Mouse (Mus musculus) bone marrow, adult 2 months (tissue): ENCODE results near the gene Scgb1a1. TPM values are rescaled to one million over a fixed set of nuclear protein-coding genes. Genes with fewer than 3 reads are reported as not detected.
A peak's percentile ranks its signal among the peaks of the same experiment; 100 is the strongest.

Experiments used
- H3K27ac ChIP-seq: fragments of 200-500 bp; 2 replicates; pipeline ENCODE4 v1.5.1; 2012; ENCODE audit warnings: low read depth, mild to moderate bottlenecking, control low read depth, inconsistent platforms, low read length; ENCODE audit not compliant: control insufficient read depth, poor library complexity, insufficient read depth
- H3K4me1 ChIP-seq: fragments of 200-500 bp; 2 replicates; pipeline ENCODE4 v1.6.1; 2011; ENCODE audit warnings: low read length; ENCODE audit not compliant: control insufficient read depth, insufficient read depth
- H3K4me3 ChIP-seq: fragments of 200-500 bp; replicated peaks from 2 replicates; pipeline ENCODE3; 2011; ENCODE audit warnings: mild to moderate bottlenecking, low read depth, low read length, control low read depth; ENCODE audit not compliant: control insufficient read depth
- CTCF ChIP-seq: fragments of 200-500 bp; IDR thresholded peaks from 2 replicates; pipeline ENCODE4 v1.5.1; 2011; ENCODE audit warnings: low read length, control low read depth; ENCODE audit not compliant: control insufficient read depth, insufficient read depth
- POLR2A ChIP-seq: fragments of 200-500 bp; IDR thresholded peaks from 2 replicates; pipeline ENCODE4 v1.6.1; 2011; ENCODE audit warnings: low read depth, mild to moderate bottlenecking, control low read depth, low read length, borderline replicate concordance; ENCODE audit not compliant: control insufficient read depth
- WGBS: fragments of 180-500 bp; shearing (Covaris S2); methylation state at CpG from one replicate; pipeline ENCODE4 v1.1.7; 2018; 5-methylcytosine and 5-hydroxymethylcytosine counted together
- polyA plus RNA-seq: library from polyadenylated mRNA; stranded (reverse); fragments of >200 nt; gene quantifications from 2 replicates; pipeline ENCODE4 v1.2.4, GENCODE M21; 2011; ENCODE audit warnings: low replicate concordance; ENCODE audit not compliant: missing spikeins, insufficient read depth, insufficient read length

The Scgb1a1 gene
- polyA plus RNA-seq, 1 experiment = 37.7 TPM

DNA sequence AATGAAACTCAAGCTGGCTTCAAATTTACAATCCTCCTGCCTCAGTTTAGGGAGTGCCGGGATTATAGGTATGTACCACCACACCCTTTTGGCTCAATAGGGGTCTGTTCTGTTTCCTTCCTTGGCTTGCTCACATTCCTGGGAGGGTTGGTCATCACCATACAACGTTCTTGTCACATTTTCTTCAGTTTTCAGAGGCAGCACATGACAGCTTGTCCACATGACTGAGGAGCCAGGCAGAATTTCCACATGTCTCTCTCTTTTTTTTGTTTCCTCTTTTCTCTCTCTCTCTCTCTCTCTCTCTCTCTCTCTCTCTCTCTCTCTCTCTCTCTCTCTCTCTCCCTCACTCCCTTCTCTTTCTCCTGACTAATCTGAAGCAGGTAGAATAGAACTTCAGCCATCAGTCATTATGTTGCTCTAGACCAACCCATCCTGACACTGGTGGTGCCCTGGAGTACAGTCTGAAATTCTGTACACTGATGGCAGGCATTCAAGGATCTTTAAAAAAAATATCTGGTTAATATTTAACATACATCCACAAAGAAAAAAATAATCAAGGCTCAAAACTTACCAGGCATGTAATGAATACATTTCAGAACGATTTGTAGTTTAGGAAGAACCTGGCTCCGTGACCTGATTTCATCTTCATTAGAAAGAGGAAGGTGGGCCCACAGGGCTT, 10.6 kb downstream of the Scgb1a1 start:
- no peak overlapping the region for H3K27ac ChIP-seq
- TF ChIP-seq POLR2A (no peak), CTCF (no peak)
- peaks cover 2% of the 10 kb centered on the region; the same call in 1 of the 2 replicates for H3K4me1 ChIP-seq
- WGBS = 48% methylated on average over 4 of the region's 4 CpGs
- no peak overlapping the region for H3K4me3 ChIP-seq

DNA sequence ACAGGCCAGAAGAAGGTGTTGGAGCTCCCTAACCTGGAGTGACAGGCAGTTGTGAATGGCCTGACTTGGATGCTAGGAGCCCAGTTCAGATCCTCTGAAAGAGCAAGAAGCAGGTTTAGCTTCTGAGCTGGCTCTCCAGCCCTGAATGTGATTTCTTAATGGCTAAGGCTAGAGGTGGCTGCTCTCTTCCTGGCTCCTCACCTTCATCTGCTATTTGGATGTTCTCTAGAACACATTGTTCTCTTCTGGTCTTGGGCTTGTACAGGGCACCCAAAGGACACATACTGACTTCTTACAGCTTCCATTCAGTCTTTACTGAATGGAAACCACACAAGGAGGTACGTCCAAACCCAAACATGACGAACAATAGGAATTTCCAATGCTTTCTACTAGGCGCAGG, 11.7 kb downstream of the Scgb1a1 start:
- Histone ChIP-seq H3K27ac (no peak overlapping the region), H3K4me3 (no peak overlapping the region), H3K4me1 (peaks cover 4% of the 10 kb centered on the region; the same call in 1 of the 2 replicates)
- 90% methylated on average over 3 of the region's 3 CpGs for WGBS
- TF ChIP-seq CTCF (no peak), POLR2A (no peak)

DNA sequence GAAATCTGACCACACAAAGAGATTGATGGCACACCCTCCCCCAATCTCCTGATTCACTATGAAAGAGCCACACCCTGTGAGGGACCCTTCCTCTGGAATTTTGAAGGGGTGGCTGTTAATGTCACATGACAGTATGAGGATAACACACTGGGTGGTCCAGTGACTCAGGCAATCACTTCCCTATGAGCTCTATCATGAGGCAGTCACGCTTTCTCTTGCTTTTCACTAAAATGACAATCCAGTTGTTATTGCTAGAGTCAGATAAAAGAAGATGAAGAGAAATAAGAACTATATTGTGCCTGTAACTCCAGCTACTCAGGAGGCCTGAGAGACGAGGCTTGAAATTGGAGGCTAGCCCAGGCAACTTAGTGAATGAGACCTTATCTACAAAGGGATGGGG, 12.2 kb downstream of the Scgb1a1 start:
- TF ChIP-seq CTCF (no peak), POLR2A (no peak)
- peaks cover 7% of the 10 kb centered on the region for H3K4me1 ChIP-seq
- WGBS = 68% methylated on average over 2 of the region's 2 CpGs
- no peak overlapping the region for H3K27ac ChIP-seq
- H3K4me3 ChIP-seq = no peak overlapping the region

DNA sequence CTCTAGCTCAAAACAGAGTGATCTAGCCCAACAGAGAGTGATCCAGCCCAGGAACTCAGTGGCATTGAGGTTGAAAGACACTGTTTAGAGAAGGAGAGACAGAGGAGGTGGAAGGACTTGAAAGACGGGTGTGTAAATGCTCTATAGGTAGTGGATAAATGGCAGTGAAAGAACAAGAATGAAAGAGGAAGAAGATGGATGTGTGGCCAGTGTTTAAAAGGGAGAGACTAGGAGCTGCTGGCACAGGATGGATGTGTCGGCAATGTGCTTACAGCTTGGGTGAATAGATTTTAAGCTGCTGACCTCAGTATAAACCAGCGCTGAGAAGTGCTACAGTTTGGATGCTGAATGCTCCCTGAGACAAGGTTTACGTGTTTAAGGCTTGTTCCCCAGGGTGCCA, 13.3 kb downstream of the Scgb1a1 start:
- 52% methylated on average over 4 of the region's 4 CpGs for WGBS
- TF ChIP-seq CTCF (no peak), POLR2A (no peak)

DNA sequence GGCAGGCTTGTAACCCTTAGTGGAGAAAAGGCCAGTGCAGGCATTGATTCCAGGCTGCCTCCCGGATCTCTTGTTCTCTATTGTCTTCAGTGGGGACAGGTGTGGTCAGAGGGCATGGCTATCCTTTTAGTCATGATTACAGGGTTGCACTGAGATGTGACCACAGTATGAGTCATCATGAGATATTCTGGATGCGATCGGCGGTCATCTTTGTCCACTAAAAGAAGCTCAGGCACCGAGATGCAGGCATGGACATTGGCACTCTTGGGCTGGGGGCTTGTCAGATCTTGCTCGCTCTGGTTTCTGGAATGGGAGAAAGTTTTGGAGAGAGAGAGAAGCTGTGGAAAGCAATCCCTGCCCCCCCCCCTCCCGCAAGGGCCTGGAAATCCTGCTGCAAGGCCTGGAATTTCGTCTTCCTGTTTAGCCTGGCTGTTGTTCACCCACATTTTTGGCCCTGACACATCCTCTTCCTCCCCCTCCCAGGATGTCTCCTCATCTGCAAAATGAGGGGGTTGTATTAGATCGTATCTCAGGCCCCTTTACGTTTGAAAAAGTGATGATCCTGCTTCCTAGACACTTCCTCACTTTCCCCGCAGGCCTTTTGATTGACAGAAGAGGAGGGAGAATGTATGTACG, 13.9 kb downstream of the Scgb1a1 start:
- WGBS = 60% methylated on average over 12 of the region's 12 CpGs
- Histone ChIP-seq H3K4me3 (no peak overlapping the region), H3K4me1 (peaks cover 11% of the 10 kb centered on the region), H3K27ac (no peak overlapping the region)
- TF ChIP-seq POLR2A = no peak
- no peak for TF ChIP-seq CTCF

More for the DNA sequence above, 13.3 kb downstream of the Scgb1a1 start:
- Histone ChIP-seq H3K27ac (peak overlapping the region; percentile 13; the same call in 1 of the 2 replicates), H3K4me3 (no peak overlapping the region), H3K4me1 (peaks cover 11% of the 10 kb centered on the region)

DNA sequence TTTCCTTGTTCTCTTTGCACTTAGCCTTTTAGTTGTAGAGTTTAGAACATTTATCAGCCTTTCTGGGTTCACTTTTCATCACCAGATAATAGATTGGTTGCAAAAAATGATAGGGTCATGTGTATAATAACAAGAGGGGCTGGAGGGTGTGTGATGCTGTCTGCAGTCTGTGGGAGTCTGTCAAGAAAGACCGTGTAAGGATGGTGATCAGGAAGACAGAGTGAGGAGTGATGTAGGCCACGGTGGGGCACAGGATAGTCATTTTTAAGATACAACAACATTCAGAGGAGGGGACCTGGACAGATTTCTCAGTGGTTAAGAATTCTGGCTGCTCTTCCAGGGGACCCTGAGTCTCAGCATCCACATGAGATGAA, 15.6 kb downstream of the Scgb1a1 start:
- Histone ChIP-seq H3K4me3 (no peak overlapping the region), H3K4me1 (peaks cover 11% of the 10 kb centered on the region), H3K27ac (peak overlapping the region; percentile 49)
- 56% methylated on average over 2 of the region's 2 CpGs for WGBS
- TF ChIP-seq CTCF (no peak), POLR2A (no peak)

DNA sequence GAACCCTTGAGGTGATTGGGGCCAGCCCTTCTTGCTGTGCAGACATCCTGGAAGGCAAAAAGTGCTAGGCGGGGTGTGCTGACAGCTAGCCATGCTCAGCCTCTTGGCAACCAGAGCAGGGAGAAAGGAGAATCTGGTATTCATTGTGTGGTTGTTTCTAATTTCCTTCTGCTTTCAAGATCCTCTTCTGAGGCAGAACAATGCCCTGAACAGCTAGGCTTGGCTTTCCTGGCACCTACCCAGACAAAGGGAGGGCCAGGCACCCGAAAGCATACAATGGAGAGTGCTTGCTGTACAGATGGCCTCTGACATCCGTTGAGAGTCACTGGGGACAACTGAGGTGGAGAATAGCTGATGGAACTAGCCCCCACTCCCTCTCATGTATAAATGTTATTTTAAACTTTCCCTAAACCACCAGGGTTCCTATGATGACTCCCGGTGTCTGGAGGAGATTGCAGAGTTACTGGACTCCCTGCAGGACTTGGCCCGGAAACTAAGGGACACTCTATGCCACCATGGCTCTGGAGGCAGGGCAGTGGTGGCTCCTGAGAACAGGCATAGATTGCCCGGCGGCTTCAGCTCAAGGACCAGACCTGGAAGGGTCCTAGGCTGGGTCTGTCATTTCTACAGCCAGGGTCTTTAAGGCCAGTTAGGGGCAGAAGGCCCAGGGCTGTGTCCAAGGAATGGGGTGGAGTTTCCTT, 16.2 kb downstream of the Scgb1a1 start:
- Histone ChIP-seq H3K4me3 (no peak overlapping the region), H3K4me1 (peaks cover 11% of the 10 kb centered on the region), H3K27ac (peak overlapping the region; percentile 53)
- no peak for TF ChIP-seq POLR2A
- TF ChIP-seq CTCF = no peak
- 28% methylated on average over 7 of the region's 7 CpGs for WGBS

DNA sequence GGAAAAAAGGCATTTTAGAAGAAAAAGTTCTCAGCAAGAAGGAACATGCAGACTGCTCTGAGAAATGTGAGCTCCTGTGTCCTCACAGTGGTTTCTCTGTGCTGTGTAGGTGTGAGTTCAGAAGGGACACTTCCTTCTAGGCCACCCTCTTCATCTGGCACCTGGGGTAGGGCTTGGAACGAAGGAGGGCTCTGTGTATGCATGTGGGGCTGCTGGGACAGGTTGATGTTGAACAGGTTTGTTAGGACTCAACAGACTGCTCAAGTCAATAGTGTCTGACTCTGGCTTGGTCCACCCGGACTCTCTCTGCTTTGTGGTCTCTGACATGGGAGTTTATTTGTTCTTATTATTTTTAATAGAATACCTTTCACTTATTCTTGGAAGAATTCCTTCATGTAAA, 17.4 kb downstream of the Scgb1a1 start:
- WGBS = 62% methylated on average over 2 of the region's 2 CpGs
- Histone ChIP-seq H3K4me1 (peaks cover 15% of the 10 kb centered on the region), H3K4me3 (no peak overlapping the region), H3K27ac (no peak overlapping the region)
- no peak for TF ChIP-seq POLR2A
- TF ChIP-seq CTCF = no peak
